Mouse (Mus musculus) right cerebral cortex, postnatal 4 days (tissue): ENCODE results near the gene Tmem259.

Experiments
- DNase-seq: peaks from one replicate; pipeline ENCODE4 v3.0.0-alpha.2; 2022

The Tmem259 gene

GRCm38 (mm10) chr10:79986232-79986878 is 2.2 kb upstream of the Tmem259 start:
- DNase-seq = no peak

GRCm38 (mm10) chr10:79985334-79986231 is 1.5 kb upstream of the Tmem259 start:
- peak; percentile 51 for DNase-seq

DNA sequence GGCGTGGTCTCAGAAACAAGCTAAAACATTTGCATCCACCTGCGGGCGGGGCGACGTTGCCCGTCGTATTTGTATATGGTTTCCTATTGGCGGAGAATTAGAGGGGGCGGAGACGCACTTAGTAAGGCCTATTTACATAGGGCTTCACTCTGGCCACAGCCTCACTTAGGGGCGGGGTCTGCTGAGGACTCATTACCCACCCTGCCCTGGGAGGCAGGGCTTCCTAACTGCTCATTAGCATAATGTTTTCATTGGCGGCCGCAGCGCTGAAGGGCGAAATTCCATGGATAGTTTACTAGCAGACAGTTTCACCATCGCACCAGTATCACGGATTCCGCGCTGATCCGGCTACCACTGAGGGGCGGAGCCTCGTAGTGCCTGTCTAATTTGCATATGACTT is 741 bp upstream of the Tmem259 start:
- DNase-seq = peak; percentile 84

GRCm38 (mm10) chr10:79983670-79984069 is 460 bp downstream of the Tmem259 start:
- DNase-seq = peak; percentile 80

- DNase-seq = no peak
Measured at GRCm38 (mm10) chr10:79983205-79983604, 925 bp downstream of the Tmem259 start.

DNA sequence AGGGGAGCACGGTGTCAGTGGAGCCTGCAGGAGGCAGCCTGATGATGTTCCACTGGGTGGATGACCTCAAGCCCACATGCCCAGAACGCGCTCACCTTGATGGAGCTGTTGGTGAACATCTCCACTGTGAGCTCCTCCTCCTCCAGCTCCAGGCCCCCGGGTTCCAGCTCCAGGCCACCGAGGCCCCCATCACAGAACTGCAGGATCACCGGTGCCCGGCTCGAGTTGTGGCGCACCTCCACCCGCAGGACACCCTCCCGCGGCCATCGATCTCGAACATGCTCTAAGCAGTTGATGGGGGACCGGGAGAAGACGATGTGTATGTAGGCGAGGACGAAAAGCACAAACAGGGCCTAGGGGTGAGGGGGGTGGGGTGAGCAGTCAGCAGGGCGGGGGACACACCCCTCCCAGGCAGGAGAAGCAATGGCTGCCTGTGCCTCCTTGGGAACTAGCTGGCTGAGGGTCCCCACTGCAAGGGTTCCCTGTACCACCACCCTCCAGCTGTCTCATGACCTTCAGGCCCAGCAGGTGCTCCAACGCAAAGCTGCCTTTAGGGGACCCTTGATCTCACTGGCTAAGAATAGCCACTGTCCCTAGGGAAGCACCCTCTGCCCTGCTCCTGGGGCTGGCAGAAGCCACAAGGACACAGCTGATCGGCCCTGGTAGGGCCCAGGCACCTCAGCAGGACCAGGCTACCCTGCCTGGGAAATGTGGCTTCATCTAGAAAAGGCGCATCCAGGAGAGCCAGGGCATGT is 4.6 kb downstream of the Tmem259 start:
- DNase-seq = no peak

- DNase-seq = no peak
Measured at GRCm38 (mm10) chr10:79978061-79978460, 6.1 kb downstream of the Tmem259 start.

- no peak for DNase-seq
Measured at GRCm38 (mm10) chr10:79977324-79977723, 6.8 kb downstream of the Tmem259 start.

- DNase-seq = no peak
Measured at GRCm38 (mm10) chr10:79976722-79977107, 7.4 kb downstream of the Tmem259 start.

DNA sequence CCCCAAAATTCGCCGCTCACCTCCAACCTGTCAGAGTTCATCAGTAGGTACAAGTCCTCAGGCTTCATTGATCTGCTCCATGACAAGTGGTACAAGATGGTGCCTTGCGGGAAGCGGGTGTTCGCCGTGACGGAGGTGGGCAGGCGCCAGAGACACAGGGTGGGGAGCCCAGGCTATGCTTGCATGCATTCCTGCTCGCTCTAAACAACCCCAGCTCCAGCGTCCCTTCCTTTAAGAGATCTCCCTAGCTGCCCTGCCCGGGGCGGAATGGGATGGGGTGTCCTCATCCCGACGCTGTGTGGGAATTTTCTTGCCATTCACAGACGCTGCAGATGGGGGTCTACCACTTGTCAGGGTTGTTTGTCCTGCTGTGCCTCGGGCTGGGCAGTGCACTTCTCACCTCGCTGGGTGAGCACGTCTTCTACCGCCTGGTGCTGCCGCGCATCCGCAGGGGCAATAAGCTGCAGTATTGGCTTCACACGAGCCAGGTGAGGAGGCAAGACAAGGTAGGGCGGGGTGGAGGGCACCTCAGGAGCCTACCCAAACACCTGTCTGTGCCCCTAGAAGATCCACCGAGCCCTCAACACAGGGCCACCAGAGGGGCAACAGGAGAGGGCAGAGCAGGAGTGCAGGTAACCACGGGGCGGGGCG is 7.9 kb downstream of the Tmem259 start:
- DNase-seq = no peak

GRCm38 (mm10) chr10:79974668-79975067 is 9.5 kb downstream of the Tmem259 start:
- no peak for DNase-seq

GRCm38 (mm10) chr10:79974087-79974486 is 10.0 kb downstream of the Tmem259 start:
- no peak for DNase-seq

- DNase-seq = no peak
Measured at GRCm38 (mm10) chr10:79972831-79973230, 11.3 kb downstream of the Tmem259 start.

DNA sequence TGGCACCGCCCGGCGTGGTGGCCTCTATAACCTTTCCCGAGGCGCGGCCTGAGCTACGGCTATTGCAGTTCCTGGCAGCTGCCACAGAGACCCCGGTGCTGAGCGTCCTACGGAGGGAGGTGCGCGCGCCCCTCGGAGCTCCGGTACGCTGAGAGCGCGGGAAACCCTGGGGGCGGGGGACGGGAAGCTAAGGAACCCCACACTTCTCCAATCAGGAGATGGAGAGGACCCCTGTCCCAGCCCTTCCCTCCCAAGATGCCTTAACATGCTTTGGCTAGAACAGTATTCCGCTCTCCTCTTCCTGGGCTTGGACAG is 13.0 kb downstream of the Tmem259 start:
- no peak for DNase-seq

DNA sequence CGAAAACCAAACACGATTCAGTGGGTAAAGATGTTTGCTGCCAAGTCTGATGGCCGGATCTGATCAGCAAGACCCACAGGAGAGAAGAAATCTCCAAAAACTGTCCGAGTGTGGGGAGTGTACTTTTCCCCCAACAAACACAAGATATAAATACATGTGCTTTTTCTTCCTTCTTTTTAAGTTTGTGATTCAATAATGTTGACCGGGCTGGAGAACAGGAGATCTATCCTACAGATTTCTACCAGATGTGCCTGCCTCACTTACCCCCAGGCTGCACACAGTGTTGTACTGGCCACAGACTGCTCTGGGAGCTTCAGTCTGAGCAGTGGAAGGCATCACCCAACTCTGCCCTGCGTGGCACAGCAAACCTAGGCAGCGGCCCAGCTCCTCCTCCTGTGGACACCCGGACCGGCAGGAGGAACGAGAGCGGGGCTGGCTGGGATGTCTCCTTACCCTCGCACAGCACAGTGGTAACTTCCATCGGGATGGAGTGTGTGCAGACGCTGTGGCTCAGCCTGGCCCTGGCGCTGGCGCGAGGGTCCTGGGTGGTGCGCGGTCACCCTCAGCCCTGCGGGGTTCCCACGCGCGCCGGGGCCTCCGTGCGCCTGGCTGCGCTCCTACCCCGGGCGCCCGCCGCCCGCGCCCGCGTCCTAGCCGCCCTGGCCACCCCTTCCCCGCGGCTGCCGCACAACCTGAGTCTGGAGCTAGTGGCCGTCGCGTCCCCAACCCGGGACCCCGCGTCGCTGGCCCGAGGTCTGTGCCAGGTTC is 13.5 kb downstream of the Tmem259 start, which contains the start of gene Grin3b:
Grin3b (plus strand) TSS at position 301 of the 768 bp plus-strand sequence.
- DNase-seq = no peak

GRCm38 (mm10) chr10:79969124-79969568 is 15.0 kb downstream of the Tmem259 start:
- DNase-seq = no peak

GRCm38 (mm10) chr10:79968181-79968580 is 15.9 kb downstream of the Tmem259 start:
- DNase-seq = no peak

- DNase-seq = no peak
Measured at GRCm38 (mm10) chr10:79966886-79967400, 17.2 kb downstream of the Tmem259 start.

DNA sequence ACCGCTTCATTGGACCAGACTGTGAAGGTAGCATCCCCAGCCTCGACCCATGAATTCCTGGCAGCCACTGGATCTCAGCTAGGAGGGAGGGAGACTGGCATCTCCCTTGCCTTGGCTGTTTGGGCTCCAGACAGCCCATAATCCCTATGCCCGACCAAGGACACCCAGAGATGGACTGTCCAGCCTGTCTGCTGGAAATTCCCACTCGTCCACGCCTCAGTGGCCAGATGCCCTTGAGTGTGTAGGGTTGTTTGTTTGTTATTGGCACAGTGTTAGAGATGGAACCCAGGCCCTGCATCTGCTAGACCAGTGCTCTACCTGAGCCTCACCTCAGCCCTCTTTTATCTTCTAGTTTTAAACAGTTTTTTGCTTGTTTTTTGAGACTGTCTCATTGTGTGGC is 18.8 kb downstream of the Tmem259 start:
- no peak for DNase-seq

- no peak for DNase-seq
Measured at GRCm38 (mm10) chr10:79964727-79965126, 19.4 kb downstream of the Tmem259 start.

DNA sequence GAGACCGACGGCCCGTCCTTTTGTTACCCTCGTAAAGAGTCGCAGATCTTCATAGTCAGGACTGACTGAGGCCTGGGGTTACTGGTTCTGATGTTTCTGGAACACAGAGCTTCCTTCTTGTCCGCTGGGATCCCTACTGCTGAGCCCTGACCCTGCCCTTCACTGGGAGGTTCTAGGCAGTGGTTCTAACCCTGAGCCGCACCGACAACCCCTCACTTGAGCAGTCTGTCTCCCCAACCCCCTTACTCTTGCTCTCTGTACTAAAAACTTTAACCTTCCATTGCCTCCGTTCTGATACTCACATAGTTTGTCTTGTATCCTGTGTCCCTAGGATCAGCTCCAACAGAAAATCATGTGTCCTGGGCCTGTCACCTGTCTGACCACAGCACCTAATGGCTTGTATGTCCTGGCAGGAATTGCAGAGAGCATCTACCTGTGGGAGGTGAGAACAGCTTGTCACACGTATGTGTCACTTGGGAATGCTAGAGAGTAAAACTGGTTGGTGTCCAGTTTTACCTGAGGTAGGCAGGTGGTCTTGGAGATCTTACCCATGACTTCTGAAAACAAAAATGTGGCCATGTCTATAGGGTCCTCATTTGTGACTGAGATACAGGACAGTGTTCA is 23.3 kb downstream of the Tmem259 start:
- no peak for DNase-seq
